Mouse (Mus musculus): ENCODE measurements around the gene Rnf121. TPM values are rescaled to one million over a fixed set of nuclear protein-coding genes. Genes with fewer than 3 reads are reported as not detected.
A peak's percentile ranks its signal among the peaks of the same experiment; 100 is the strongest.
"Not testable (repeated sequence)": the region's sequence is repeated elsewhere in the genome, so short reads cannot be mapped to it uniquely, and the experiment has no call there.

The Rnf121 gene
- polyA plus RNA-seq, 1 experiment = 14.8 TPM

DNA sequence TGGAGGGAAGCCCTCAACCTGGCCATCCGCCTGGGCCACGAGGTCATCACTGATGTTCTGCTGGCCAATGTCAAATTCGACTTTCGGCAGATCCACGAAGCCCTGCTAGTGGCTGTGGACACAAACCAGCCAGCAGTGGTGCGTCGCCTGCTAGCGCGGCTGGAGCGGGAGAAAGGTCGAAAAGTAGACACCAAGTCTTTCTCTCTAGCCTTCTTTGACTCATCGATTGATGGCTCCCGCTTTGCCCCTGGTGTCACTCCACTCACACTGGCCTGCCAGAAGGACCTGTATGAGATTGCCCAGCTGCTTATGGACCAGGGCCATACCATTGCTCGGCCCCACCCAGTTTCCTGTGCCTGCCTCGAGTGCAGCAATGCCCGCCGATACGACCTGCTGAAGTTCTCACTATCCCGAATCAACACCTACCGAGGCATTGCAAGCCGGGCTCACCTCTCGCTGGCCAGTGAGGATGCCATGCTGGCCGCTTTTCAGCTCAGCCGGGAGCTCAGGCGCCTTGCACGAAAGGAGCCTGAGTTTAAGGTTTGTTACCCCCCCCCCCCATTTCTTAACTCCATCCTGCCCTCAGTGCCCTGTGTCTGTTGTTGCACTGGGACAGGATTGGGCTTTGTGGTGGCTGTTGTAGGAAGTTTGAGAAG lies 18.9 kb upstream of the Rnf121 start:
- H3K4me3 ChIP-seq (ENCODE audit: insufficient read depth, low read depth, low read length) = no peak overlapping the region
- H3K4me1 ChIP-seq (ENCODE audit: control insufficient read depth, insufficient read depth, insufficient read length, low read length) = no peaks in the 10 kb centered on the region
- no peak overlapping the region for H3K27ac ChIP-seq (replicated peaks; ENCODE audit: low read depth, low read length)

DNA sequence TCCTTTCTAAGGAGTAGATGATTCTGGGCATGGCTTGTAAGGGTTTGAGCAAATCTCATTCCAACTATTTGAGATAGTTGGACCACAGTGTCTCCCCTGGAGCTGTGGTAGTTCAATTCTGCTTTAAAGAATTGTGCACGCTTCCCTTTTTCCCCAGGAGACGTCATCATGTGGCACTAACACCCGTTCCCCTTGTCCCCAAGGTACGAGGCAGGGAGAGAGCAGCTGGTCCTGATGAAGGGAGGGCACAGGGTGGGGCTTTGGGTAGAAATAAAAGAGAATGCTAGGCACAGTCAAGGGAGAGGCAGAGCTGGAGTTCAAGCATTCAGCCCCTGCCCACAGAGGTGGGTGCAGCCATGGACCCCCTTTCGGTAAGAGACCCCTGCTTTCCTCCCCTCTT lies 17.5 kb upstream of the Rnf121 start, which contains the start of gene Trpc2:
TSS of gene Trpc2 (plus strand) at position 301 of the 400 bp plus-strand sequence.
- no peak within 1 kb of the TSS for H3K27ac ChIP-seq (replicated peaks; ENCODE audit: low read depth, low read length)
- H3K4me1 ChIP-seq (ENCODE audit: control insufficient read depth, insufficient read depth, insufficient read length, low read length) = no peaks in the 10 kb centered on the region
- no peak within 1 kb of the TSS for H3K4me3 ChIP-seq (ENCODE audit: insufficient read depth, low read depth, low read length)

DNA sequence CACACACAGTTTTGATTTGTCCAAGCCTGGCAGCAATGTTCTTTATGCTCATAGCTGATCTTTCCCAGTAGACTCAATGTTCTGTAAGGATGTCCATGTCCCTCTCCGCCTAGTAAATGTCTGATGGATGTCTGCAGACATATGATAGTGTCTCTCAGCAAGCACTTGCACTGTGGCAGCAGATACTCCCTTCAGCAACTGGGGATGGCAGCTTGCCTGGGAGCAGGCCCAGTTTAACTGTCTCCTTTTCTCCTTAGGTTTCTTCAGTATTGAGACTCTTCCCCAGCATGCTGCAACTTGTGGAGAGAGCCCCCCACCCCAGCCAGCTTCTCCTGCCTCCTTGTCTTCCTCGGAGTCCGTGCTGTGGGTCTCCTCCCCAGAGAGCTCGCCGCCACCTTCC lies 16.5 kb upstream of the Rnf121 start:
- H3K4me3 ChIP-seq (ENCODE audit: insufficient read depth, low read depth, low read length) = no peak overlapping the region
- H3K27ac ChIP-seq (replicated peaks; ENCODE audit: low read depth, low read length) = no peak overlapping the region
- no peaks in the 10 kb centered on the region for H3K4me1 ChIP-seq (ENCODE audit: control insufficient read depth, insufficient read depth, insufficient read length, low read length)

DNA sequence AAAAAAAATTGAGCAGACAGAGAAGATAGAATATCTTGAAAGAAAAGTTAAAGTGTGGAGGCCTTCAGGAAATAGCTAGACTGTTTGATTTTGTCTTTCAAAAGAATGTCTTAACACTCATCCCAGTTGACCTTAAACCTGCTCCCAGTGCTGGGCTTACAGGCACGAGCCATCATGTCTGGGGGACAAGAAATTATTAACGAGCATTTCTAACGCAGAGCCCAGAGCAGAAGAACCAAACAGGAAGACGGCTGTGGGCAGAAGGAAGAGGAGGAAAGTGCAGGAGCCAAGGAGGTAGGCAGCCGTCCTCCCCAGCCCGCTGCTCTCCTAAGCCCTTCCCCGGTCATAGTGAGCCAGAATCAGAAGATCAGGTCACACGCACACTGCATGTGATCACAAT lies 15.0 kb upstream of the Rnf121 start:
- Histone ChIP-seq H3K4me3 (ENCODE audit: insufficient read depth, low read depth, low read length) (no peak overlapping the region), H3K4me1 (ENCODE audit: control insufficient read depth, insufficient read depth, insufficient read length, low read length) (no peaks in the 10 kb centered on the region), H3K27ac (replicated peaks; ENCODE audit: low read depth, low read length) (no peak overlapping the region)

DNA sequence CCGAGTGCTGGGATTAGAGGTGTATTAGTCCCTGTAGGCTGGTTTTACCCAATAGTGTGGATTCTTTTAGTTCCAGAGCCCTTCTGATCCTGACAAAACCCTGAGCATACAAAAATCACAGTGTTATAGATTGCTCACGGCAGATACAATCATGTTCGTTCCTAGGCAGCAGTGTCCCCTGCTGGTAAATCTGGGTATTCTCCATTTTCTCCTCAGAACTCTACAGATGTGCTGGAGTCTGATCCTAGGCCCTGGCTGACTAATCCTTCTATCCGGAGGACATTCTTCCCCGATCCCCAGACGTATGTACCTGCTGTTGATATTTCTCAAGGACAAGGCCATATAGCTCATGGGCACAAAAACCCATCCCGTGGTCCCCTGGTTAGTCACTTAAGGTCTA lies 13.2 kb upstream of the Rnf121 start:
- H3K27ac ChIP-seq (replicated peaks; ENCODE audit: low read depth, low read length) = no peak overlapping the region
- H3K4me1 ChIP-seq (ENCODE audit: control insufficient read depth, insufficient read depth, insufficient read length, low read length) = no peaks in the 10 kb centered on the region
- H3K4me3 ChIP-seq (ENCODE audit: insufficient read depth, low read depth, low read length) = no peak overlapping the region

GRCm38 (mm10) chr7:102076714-102077296 lies 11.5 kb upstream of the Rnf121 start:
- no peak overlapping the region for H3K27ac ChIP-seq (replicated peaks; ENCODE audit: low read depth, low read length)
- no peak overlapping the region for H3K4me3 ChIP-seq (ENCODE audit: insufficient read depth, low read depth, low read length)
- no peaks in the 10 kb centered on the region for H3K4me1 ChIP-seq (ENCODE audit: control insufficient read depth, insufficient read depth, insufficient read length, low read length)

GRCm38 (mm10) chr7:102066363-102066762 lies 1.1 kb upstream of the Rnf121 start:
- no peak overlapping the region for H3K27ac ChIP-seq (replicated peaks; ENCODE audit: low read depth, low read length)
- peaks cover 9% of the 10 kb centered on the region; the same call in 1 of the 2 replicates for H3K4me1 ChIP-seq (ENCODE audit: control insufficient read depth, insufficient read depth, insufficient read length, low read length)
- H3K4me3 ChIP-seq (ENCODE audit: insufficient read depth, low read depth, low read length) = peak overlapping the region; percentile 32

DNA sequence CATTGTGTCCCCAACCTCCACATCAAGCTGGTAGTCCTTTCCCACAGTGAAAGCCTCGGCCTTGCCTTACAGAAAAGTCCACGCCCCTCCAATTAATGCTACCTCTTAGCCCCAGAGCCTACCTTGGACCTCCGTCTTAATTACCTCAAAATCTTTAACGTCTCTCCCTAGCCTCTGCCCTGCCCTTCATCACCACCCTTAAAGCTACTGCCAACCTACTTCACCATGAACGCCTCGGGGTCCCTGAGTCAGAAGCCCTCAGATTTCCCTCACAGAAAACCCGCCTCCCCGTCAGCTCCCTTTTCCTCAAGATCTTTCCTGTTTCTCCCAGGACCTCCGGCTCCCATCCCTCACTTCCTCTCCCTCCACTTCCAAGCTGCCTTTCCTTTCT lies 619 bp downstream of the Rnf121 start:
- peak overlapping the region; percentile 73 for H3K27ac ChIP-seq (replicated peaks; ENCODE audit: low read depth, low read length)
- H3K4me3 ChIP-seq (ENCODE audit: insufficient read depth, low read depth, low read length) = peak overlapping the region; percentile 83
- H3K4me1 ChIP-seq (ENCODE audit: control insufficient read depth, insufficient read depth, insufficient read length, low read length) = peaks cover 9% of the 10 kb centered on the region; the same call in 1 of the 2 replicates

DNA sequence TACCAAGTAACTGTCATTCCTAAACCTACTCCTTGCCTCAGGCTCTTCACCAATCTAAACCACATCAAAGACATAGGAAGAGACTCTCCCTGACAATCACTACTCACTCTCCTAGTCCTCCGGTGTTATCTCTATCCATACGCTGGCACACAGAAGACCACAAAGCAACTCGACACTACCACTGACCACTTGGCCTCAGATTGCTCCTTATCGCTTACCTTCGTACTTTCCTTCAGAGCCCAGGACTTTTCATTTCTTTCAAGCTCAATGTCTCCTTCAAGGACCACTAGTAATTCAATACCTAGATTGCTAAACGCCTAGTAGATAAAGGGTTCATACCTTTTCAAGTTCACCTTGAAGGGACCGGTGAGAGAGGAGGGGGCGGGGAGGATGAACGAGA lies 1.4 kb downstream of the Rnf121 start:
- Histone ChIP-seq H3K4me1 (ENCODE audit: control insufficient read depth, insufficient read depth, insufficient read length, low read length) (peaks cover 9% of the 10 kb centered on the region; the same call in 1 of the 2 replicates), H3K4me3 (ENCODE audit: insufficient read depth, low read depth, low read length) (no peak overlapping the region), H3K27ac (replicated peaks; ENCODE audit: low read depth, low read length) (no peak overlapping the region)

- Histone ChIP-seq H3K4me3 (ENCODE audit: insufficient read depth, low read depth, low read length) (no peak overlapping the region), H3K27ac (replicated peaks; ENCODE audit: low read depth, low read length) (no peak overlapping the region)
Observed at GRCm38 (mm10) chr7:102062203-102062602, 3.1 kb downstream of the Rnf121 start.

GRCm38 (mm10) chr7:102061353-102061752 lies 3.9 kb downstream of the Rnf121 start:
- Histone ChIP-seq H3K4me3 (ENCODE audit: insufficient read depth, low read depth, low read length) (no peak overlapping the region), H3K4me1 (ENCODE audit: control insufficient read depth, insufficient read depth, insufficient read length, low read length) (peaks cover 7% of the 10 kb centered on the region; the same call in 1 of the 2 replicates), H3K27ac (replicated peaks; ENCODE audit: low read depth, low read length) (no peak overlapping the region)

More at GRCm38 (mm10) chr7:102062203-102062602, 3.1 kb downstream of the Rnf121 start:
- H3K4me1 ChIP-seq (ENCODE audit: control insufficient read depth, insufficient read depth, insufficient read length, low read length) = peaks cover 9% of the 10 kb centered on the region; the same call in 1 of the 2 replicates

DNA sequence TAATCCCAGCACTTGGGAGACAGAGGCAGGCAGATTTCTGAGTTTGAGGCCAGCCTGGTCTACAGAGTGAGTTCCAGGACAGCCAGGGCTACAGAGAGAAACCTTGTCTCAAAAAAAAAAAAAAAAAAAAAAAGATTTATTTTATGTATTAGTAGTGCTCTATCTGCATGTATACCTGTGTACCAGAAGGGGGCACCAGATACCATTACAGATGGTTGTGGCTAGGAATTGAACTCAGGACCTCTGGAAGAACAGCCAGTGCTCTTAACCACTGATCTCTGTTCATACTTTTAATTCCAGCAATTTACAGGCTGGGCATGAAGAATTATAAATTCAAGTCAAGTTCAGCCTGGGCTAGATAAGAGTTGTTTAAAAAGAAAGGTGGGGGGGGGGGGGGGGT lies 16.7 kb downstream of the Rnf121 start:
- H3K4me3 ChIP-seq (ENCODE audit: insufficient read depth, low read depth, low read length); H3K27ac ChIP-seq (replicated peaks; ENCODE audit: low read depth, low read length); H3K4me1 ChIP-seq (ENCODE audit: control insufficient read depth, insufficient read depth, insufficient read length, low read length): not testable (repeated sequence)

GRCm38 (mm10) chr7:102042314-102042713 lies 23.0 kb downstream of the Rnf121 start:
- Histone ChIP-seq H3K4me1 (ENCODE audit: control insufficient read depth, insufficient read depth, insufficient read length, low read length) (no peaks in the 10 kb centered on the region), H3K27ac (replicated peaks; ENCODE audit: low read depth, low read length) (no peak overlapping the region), H3K4me3 (ENCODE audit: insufficient read depth, low read depth, low read length) (no peak overlapping the region)

DNA sequence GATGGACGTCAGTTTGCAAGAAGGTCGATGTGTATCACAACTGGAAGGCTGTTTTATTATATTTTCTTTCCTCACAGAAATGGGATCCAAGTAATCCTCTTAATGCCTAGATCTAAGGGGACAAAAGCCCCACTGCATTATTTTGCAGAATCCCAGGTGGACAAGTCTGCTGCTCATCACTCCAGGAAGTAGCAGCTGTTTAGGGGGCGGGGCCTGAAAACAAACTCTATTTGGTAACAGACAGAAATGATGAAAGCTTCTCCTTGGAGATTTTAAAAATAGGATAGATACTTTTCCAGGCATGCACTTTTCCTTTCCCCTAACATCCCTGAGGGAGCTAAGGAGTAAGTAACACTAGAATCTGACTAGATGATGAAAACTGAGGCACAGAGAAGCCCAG lies 28.0 kb downstream of the Rnf121 start:
- Histone ChIP-seq H3K4me1 (ENCODE audit: control insufficient read depth, insufficient read depth, insufficient read length, low read length) (no peaks in the 10 kb centered on the region), H3K27ac (replicated peaks; ENCODE audit: low read depth, low read length) (no peak overlapping the region), H3K4me3 (ENCODE audit: insufficient read depth, low read depth, low read length) (no peak overlapping the region)

GRCm38 (mm10) chr7:102035534-102035933 lies 29.7 kb downstream of the Rnf121 start:
- Histone ChIP-seq H3K27ac (replicated peaks; ENCODE audit: low read depth, low read length) (no peak overlapping the region), H3K4me3 (ENCODE audit: insufficient read depth, low read depth, low read length) (no peak overlapping the region), H3K4me1 (ENCODE audit: control insufficient read depth, insufficient read depth, insufficient read length, low read length) (no peaks in the 10 kb centered on the region)

- Histone ChIP-seq H3K4me3 (ENCODE audit: insufficient read depth, low read depth, low read length) (no peak overlapping the region), H3K27ac (replicated peaks; ENCODE audit: low read depth, low read length) (no peak overlapping the region), H3K4me1 (ENCODE audit: control insufficient read depth, insufficient read depth, insufficient read length, low read length) (no peaks in the 10 kb centered on the region)
Observed at GRCm38 (mm10) chr7:102034904-102035303, 30.4 kb downstream of the Rnf121 start.

All from brown adipose tissue, adult 24 weeks (tissue).